Mouse (Mus musculus) lung, embryonic 15.5 days (tissue): ENCODE results near the gene Mroh8. TPM values are rescaled to one million over a fixed set of nuclear protein-coding genes. Genes with fewer than 3 reads are reported as not detected.

Source experiments
- ATAC-seq: fragments of 200-750 bp; cut with Nextera tagmentation; 2 replicates; pipeline ENCODE4 v1.8.0; 2017; ENCODE audit warnings: moderate number of reproducible peaks, borderline replicate concordance; ENCODE audit not compliant: low FRiP score, low TSS enrichment; ENCODE audit errors: extremely low read depth
- H3K27ac ChIP-seq: fragments of 300-500 bp; sonication (generic); 2 replicates; pipeline ENCODE4 v1.5.1; 2015; ENCODE audit warnings: moderate library complexity, mild to moderate bottlenecking, inconsistent platforms
- H3K27me3 ChIP-seq: fragments of 300-500 bp; sonication (generic); 2 replicates; pipeline ENCODE4 v1.6.1; 2015; ENCODE audit warnings: inconsistent platforms
- H3K36me3 ChIP-seq: fragments of 300-500 bp; sonication (generic); 2 replicates; pipeline ENCODE4 v1.6.1; 2015; ENCODE audit warnings: inconsistent platforms
- H3K4me1 ChIP-seq: fragments of 300-500 bp; sonication (generic); 2 replicates; pipeline ENCODE4 v1.6.1; 2015; ENCODE audit warnings: inconsistent platforms
- H3K4me2 ChIP-seq: fragments of 300-500 bp; sonication (generic); 2 replicates; pipeline ENCODE4 v1.6.1; 2015; ENCODE audit warnings: inconsistent platforms, mild to moderate bottlenecking, moderate library complexity
- H3K4me3 ChIP-seq: fragments of 300-500 bp; sonication (generic); 2 replicates; pipeline ENCODE4 v1.5.1; 2015; ENCODE audit warnings: mild to moderate bottlenecking, inconsistent platforms
- H3K9ac ChIP-seq: fragments of 300-500 bp; sonication (generic); 2 replicates; pipeline ENCODE4 v1.6.1; 2015; ENCODE audit warnings: inconsistent platforms
- H3K9me3 ChIP-seq: fragments of 300-500 bp; sonication (generic); 2 replicates; pipeline ENCODE4 v1.6.1; 2016; ENCODE audit warnings: inconsistent platforms
- WGBS: fragments of 180-500 bp; shearing (Covaris S2); methylation state at CpG from one replicate; pipeline ENCODE4 v1.1.7; 2015; 5-methylcytosine and 5-hydroxymethylcytosine counted together
- polyA plus RNA-seq: library from polyadenylated mRNA; unstranded; fragments of >200 nt; fragmentation: Nextera tagmentation; extraction: Ambion mirVana; gene quantifications from 2 replicates; pipeline ENCODE4 v1.2.1, GENCODE M21; 2015

Gene Mroh8
- polyA plus RNA-seq, 1 experiment from 2014 or later = 0.80 TPM

DNA sequence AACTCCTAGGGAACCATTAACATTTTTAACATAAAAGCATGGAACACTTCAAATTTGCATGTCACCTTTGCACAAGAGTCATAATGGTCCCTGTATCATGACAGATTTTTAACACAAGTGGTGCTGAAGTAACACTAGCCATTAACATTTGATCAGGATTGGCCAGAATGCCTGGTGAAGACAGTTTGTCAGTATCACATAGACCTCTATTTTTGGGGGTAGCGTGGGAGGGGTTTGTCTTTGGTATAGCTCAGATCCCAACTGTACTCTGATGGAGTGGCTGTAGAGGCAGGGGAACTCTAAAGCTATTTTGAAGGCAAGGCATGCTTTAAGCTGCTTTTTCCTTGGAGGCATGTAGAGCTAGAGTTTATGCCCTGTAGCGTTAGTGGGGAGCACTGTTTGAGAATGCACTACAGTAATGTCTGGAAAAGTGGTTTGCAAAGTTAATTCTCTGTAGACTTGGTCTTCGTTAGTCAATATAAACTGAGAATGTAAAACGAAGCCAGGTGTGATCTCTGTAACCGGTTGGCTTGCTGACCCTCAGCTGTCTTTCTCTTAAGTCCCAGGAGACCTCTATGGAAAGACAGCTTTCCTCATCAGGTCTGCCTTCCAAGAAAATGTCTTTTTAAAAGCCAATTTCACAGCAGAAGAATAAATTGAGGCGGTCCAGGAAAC is 31.8 kb upstream of the Mroh8 start:
- no peak overlapping the region for H3K9ac ChIP-seq
- H3K36me3 ChIP-seq = peaks cover 75% of the 10 kb centered on the region
- no peak overlapping the region for H3K27ac ChIP-seq
- peaks cover 9% of the 10 kb centered on the region for H3K4me1 ChIP-seq
- no peak for ATAC-seq
- H3K4me3 ChIP-seq = no peak overlapping the region
- no peak overlapping the region for H3K4me2 ChIP-seq
- H3K27me3 ChIP-seq = no peaks in the 10 kb centered on the region
- no peaks in the 10 kb centered on the region for H3K9me3 ChIP-seq
- WGBS = 91% methylated on average over 6 of the region's 6 CpGs

DNA sequence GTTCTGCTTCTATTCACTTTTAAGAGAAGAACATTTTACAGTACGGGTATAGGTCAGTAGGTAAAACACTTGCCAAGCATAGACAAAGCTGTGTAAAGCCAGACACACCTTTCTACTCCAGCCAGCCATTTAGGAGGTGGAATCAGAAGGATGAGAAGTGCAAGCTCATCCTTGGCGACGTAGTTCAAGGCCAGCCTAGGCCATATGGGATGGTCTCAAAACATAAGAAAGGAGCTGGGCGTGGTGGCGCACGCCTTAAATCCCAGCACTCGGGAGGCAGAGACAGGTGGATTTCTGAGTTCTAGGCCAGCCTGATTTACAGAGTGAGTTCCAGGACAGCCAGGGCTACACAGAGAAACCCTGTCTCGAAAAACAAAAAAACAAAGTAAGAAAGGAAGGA is 30.3 kb upstream of the Mroh8 start:
- Histone ChIP-seq H3K27me3 (no peaks in the 10 kb centered on the region), H3K9ac (no peak overlapping the region), H3K36me3 (peaks cover 66% of the 10 kb centered on the region), H3K4me1 (peaks cover 16% of the 10 kb centered on the region), H3K9me3 (no peaks in the 10 kb centered on the region), H3K4me3 (no peak overlapping the region), H3K4me2 (no peak overlapping the region), H3K27ac (no peak overlapping the region)
- ATAC-seq = no peak
- 96% methylated on average over 8 of the region's 8 CpGs for WGBS

DNA sequence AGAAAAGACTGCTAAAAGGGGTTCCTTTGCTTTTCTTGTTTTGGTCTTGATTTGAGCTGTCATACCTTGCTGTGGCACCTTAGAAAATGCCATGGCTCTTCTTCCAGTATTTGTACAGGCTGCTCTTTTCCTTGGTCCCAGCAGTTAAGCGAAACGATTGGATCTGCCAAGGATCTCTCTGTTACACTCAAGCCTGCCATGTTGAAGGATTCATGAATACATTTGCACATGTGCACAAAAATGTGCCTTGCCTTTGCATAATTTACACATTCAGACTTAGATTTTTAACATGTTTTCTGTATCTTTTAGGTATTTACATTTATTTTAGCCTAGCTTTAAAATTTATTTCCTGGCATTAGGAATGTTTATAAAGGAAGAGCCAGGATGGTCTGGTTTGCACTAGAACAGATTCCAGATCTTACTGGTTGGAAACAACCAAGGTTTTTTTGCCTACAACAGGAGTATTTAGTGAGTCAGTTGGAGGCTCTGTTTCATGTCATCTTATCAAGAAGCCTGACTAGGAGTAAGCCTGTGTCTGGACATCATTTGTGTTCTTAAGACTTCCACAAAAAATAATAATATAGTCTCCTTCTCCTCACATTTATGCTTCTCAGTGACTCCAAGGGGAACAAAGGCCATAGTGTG is 29.0 kb upstream of the Mroh8 start:
- Histone ChIP-seq H3K4me1 (peaks cover 16% of the 10 kb centered on the region), H3K9ac (no peak overlapping the region), H3K4me3 (no peak overlapping the region), H3K36me3 (peaks cover 65% of the 10 kb centered on the region), H3K4me2 (no peak overlapping the region), H3K9me3 (no peaks in the 10 kb centered on the region), H3K27ac (peak overlapping the region; percentile 63), H3K27me3 (no peaks in the 10 kb centered on the region)
- no peak for ATAC-seq
- 64% methylated on average over 2 of the region's 2 CpGs for WGBS

DNA sequence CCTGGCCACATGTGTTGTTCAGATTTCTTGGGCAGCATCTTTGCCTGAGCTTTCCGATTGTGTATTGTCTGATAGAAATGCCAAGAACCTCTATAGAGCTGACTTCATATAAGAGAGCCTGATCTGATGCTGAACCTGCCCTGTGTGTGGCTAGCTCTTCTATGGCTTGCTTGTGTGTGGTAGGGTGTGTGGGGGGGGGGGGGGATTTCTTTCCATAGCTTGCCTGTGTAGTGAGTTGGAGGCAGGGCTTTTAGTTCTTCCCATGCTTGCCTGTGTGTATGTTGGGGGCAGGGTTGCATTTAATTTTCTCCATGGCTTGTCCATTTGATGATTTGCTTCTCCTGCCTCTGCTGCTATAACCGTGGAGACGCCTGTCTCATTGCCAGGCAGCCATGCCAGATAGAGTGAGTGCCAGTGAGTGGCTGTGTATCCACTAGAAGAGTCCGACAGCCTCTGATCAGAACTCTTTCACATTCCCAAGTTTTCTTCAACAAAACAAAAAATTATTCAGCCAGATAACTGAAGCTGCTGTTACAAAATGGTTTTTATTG is 28.4 kb upstream of the Mroh8 start:
- H3K27me3 ChIP-seq = no peaks in the 10 kb centered on the region
- H3K9ac ChIP-seq = no peak overlapping the region
- H3K4me1 ChIP-seq = peaks cover 16% of the 10 kb centered on the region
- H3K9me3 ChIP-seq = no peaks in the 10 kb centered on the region
- peaks cover 65% of the 10 kb centered on the region for H3K36me3 ChIP-seq
- WGBS = 60% methylated on average over 4 of the region's 4 CpGs
- peak overlapping the region; percentile 63 for H3K27ac ChIP-seq
- H3K4me3 ChIP-seq = no peak overlapping the region
- no peak overlapping the region for H3K4me2 ChIP-seq
- peak; percentile 80 for ATAC-seq

DNA sequence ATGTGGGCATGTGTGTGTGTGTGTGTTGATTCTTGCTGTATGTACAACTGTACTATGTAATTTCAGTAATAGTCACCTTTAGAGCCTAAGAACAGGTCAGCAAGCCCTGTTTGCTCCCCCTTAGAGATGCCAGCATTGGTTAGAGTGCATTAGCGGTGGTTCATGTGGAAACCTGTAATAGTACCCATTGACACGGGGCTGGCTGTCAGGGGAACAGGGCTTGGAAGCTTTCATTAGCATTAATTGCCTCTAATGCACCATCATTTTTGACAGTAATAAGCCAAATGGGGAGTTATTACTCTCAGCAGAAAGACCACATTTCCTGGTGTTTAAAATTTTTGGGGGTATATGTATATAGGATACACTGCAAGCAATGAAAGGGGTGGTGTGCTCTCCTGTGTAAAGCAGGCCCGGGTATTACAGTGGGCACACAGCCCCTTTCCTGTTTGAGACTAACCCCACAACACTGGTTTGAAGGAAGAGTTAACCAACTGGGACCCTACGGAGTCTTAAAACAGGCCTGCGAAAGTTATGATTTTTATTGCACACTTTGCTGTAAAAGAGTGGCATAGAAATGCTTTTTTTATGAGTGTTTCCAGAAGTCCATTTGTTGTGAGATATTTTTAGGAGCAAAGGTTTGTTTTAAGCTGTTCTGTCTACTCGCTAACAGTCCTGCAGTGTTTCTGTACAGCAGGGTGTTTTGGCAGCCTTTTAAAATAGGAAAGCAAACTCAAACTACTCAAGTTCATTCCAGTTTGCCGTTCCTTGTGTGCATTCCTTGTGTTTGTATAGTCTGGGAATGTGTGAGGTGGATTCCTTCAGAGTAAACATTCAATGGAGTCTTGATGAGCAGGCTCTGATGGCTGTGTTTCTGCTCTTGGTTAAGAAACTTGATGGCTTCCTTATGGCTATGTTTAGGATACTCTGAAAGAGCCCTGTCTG is 27.0 kb upstream of the Mroh8 start:
- Histone ChIP-seq H3K4me2 (no peak overlapping the region), H3K4me3 (no peak overlapping the region), H3K27ac (peak overlapping the region; percentile 85), H3K4me1 (peaks cover 16% of the 10 kb centered on the region), H3K36me3 (peaks cover 63% of the 10 kb centered on the region), H3K9ac (no peak overlapping the region), H3K9me3 (no peaks in the 10 kb centered on the region), H3K27me3 (no peaks in the 10 kb centered on the region)
- peak; percentile 72; the same call in 1 of the 2 replicates for ATAC-seq
- WGBS = 45% methylated on average over 7 of the region's 7 CpGs

DNA sequence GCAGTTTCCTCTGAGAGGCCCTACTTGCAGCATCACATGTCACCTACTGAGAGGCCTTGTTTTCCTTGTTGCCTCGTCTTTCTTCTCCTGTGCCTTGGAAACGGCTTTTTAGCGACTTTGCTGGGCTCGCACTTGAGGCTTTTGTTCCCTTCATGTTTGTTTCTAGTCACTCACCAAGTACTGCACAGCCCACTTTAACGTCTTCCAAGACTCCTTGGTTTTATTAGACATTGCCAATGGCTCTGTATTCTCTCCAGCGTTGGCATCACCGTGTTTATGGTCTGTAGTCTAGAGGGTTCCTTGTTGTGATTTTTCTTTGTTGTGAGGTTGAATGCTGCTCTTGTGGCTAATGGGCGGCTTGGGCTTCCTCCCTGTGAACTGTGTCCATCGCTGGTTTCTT is 23.7 kb upstream of the Mroh8 start:
- H3K36me3 ChIP-seq = peaks cover 62% of the 10 kb centered on the region
- no peak overlapping the region for H3K4me2 ChIP-seq
- no peaks in the 10 kb centered on the region for H3K27me3 ChIP-seq
- H3K9ac ChIP-seq = no peak overlapping the region
- peaks cover 12% of the 10 kb centered on the region for H3K4me1 ChIP-seq
- 67% methylated on average over 9 of the region's 9 CpGs for WGBS
- H3K4me3 ChIP-seq = no peak overlapping the region
- H3K9me3 ChIP-seq = no peaks in the 10 kb centered on the region
- H3K27ac ChIP-seq = no peak overlapping the region
- no peak for ATAC-seq

DNA sequence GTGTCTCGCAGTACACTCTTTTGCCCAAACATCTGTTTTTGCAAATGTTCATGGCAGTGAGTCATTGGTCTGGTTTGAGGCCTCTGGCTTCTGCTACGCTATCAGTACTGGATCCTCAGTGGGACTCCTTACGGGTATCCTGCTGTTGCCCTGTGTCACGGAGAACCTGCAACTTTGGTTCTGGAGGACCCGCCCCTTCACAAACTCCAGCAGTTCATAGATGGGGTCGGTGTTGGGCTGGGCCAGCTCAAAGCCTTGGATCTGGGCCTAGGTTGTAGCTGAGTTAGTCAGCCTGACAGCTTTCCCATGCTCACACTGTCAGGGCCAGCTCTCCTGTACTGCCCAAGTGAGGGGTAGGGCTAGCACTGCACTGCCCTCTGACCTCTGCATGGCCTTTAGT is 20.7 kb upstream of the Mroh8 start:
- H3K4me1 ChIP-seq = no peaks in the 10 kb centered on the region
- ATAC-seq = no peak
- no peak overlapping the region for H3K9ac ChIP-seq
- no peaks in the 10 kb centered on the region for H3K27me3 ChIP-seq
- peaks cover 89% of the 10 kb centered on the region for H3K36me3 ChIP-seq
- no peak overlapping the region for H3K27ac ChIP-seq
- no peaks in the 10 kb centered on the region for H3K9me3 ChIP-seq
- H3K4me3 ChIP-seq = no peak overlapping the region
- no peak overlapping the region for H3K4me2 ChIP-seq
- 89% methylated on average over 6 of the region's 6 CpGs for whole genome bisulfite sequencing

DNA sequence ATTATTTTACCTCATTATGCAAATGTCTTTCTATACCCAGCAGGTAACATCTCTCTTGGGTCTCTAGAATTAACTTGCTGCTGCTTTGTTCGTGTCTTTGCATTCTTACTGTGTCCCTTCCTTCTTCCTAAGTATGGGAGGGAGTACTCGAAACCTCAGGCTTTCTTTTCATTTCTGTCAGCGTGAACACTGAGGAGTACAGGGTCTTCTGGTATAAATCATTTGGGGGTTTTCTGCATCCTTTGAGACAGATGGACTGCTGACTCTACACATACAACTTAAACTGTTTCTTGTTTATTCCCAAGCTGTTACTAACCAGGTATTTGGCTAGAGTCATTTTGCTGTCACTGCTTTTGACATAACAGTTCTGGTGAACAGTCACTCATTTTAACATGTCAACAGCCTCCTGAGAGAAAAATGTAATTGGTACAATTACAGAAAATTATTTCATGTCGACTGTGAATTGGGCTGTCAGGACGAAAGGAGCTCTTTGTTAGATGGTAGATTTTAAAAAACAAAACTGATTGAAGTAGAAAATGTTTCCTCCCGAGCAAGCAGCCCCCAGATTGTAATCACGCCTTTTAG is 16.8 kb upstream of the Mroh8 start:
- H3K9me3 ChIP-seq = no peaks in the 10 kb centered on the region
- no peaks in the 10 kb centered on the region for H3K27me3 ChIP-seq
- no peak overlapping the region for H3K9ac ChIP-seq
- no peaks in the 10 kb centered on the region for H3K4me1 ChIP-seq
- no peak overlapping the region for H3K4me2 ChIP-seq
- H3K27ac ChIP-seq = no peak overlapping the region
- ATAC-seq = no peak
- H3K36me3 ChIP-seq = peaks cover 91% of the 10 kb centered on the region
- H3K4me3 ChIP-seq = no peak overlapping the region
- WGBS = 80% methylated on average over 7 of the region's 7 CpGs

DNA sequence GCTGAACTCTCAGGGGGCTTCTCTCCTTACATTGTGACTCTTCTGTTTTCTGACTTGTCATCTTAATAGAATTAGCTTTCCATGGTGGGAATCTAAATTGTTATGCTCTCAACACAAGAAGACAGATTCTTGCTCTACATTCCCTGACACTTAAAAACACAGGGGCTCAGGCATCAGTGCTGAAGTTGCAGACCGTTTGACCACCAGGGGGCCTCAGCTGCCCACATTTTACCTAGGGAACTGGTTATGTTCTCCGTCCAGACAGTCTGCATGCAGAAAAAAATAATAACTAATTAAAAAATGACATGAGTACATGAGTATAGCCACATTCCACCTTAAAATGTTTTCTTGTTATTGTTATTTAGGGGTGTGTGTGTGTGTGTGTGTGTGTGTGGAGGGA is 12.7 kb upstream of the Mroh8 start:
- Histone ChIP-seq H3K9me3 (no peaks in the 10 kb centered on the region), H3K36me3 (peaks cover 83% of the 10 kb centered on the region), H3K27ac (no peak overlapping the region), H3K4me1 (0 out of 2 replicates have a peak, but pooled peaks cover 3% of the 10 kb centered on the region), H3K4me3 (no peak overlapping the region), H3K4me2 (no peak overlapping the region), H3K9ac (no peak overlapping the region), H3K27me3 (no peaks in the 10 kb centered on the region)
- 11% methylated on average over 2 of the region's 2 CpGs for WGBS
- ATAC-seq = no peak

DNA sequence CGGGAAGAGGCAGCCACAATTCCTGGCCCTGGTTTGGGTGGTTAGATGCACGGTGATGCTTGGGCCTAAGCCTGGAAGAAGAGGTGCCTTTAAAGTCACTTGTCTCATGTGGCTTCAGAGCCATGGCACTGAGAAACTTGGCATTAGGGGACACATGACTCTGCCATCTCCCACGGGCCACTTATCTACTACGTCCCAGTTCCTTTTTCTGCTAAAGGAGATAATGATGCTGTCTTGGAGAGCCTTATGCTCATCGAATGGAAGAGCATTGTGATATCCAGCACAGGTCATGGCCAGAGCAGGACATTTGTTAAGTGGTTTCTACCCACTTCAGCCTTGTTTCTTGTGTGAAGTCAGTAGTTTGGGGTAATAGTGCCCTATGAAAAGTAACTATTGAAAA is 9.6 kb upstream of the Mroh8 start:
- H3K9ac ChIP-seq = no peak overlapping the region
- WGBS = 86% methylated on average over 5 of the region's 5 CpGs
- no peak overlapping the region for H3K27ac ChIP-seq
- ATAC-seq = no peak
- no peak overlapping the region for H3K4me2 ChIP-seq
- H3K36me3 ChIP-seq = peaks cover 75% of the 10 kb centered on the region
- H3K4me1 ChIP-seq = 0 out of 2 replicates have a peak, but pooled peaks cover 3% of the 10 kb centered on the region
- no peak overlapping the region for H3K4me3 ChIP-seq
- H3K27me3 ChIP-seq = no peaks in the 10 kb centered on the region
- no peaks in the 10 kb centered on the region for H3K9me3 ChIP-seq

DNA sequence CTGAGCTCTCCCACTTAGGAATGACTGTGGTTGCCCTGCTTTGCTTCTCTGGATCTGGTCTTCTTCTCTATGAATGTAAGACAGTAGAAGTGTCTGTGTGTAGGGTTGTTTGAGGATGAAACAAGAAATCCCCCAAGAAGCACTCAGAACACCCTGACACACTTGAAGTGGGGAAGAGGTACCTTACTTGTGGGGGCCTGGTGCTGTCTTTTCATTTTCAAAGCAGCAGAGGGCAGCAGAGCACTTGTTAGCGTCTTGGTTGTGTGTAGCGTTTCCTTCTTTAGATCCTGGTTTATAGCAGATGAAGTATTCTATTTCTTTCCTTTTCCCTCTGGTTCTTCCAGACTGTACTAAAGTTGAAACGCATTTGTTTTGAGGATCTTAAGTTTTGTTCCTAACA is 8.2 kb upstream of the Mroh8 start:
- no peak overlapping the region for H3K4me3 ChIP-seq
- no peak overlapping the region for H3K9ac ChIP-seq
- peaks cover 71% of the 10 kb centered on the region for H3K36me3 ChIP-seq
- H3K4me1 ChIP-seq = 0 out of 2 replicates have a peak, but pooled peaks cover 3% of the 10 kb centered on the region
- no peaks in the 10 kb centered on the region for H3K9me3 ChIP-seq
- H3K4me2 ChIP-seq = no peak overlapping the region
- no peak overlapping the region for H3K27ac ChIP-seq
- H3K27me3 ChIP-seq = no peaks in the 10 kb centered on the region
- ATAC-seq = no peak
- 13% methylated on average over 3 of the region's 3 CpGs for WGBS
